Mouse (Mus musculus) cerebellum, adult 9-11 months (tissue): Measurements from ENCODE around the gene Efhd2.
A peak's percentile ranks its signal among the peaks of the same experiment; 100 is the strongest.

Experiments used
- DNase-seq: peaks from one replicate; pipeline ENCODE4 v3.0.0; 2022

Gene Efhd2

DNA sequence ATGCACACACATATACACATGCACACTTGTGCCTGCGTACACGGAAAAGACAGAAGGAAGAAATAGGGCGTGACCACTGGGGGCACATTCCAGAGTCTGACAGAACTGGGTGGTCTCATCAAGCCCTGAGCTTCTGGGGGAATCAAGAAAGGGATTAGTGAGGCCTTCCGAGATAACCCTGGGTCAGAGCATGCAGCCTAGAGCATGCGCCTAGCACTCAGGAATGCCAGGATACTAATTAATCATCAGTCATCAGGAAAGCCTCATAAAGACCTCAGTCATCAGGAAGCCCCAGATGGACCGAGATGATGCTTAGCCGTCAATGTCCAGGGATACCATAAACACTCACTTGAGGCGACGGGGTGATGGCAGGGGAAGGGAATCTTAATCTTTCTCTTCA lies 5.2 kb upstream of the Efhd2 start:
- DNase-seq, result no peak

DNA sequence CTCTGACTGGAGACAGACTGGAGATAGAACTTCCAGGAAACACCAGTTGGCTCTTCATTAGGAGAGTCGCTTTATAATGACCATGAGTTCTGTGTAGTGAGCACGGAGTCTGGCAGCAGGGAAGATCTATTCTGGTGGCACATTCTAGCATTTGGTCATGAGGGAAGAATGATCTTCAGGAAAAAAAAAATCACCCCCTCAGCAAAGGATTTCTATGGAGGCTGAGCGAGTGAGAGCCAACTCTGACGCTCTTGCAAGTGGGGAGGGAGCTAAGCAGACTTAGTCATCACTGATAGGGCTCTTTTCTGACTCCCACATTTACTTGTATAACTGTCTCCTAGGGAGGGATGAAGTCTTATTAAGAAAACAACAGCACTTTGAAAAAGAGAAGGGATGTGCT lies 4.4 kb upstream of the Efhd2 start:
- DNase-seq, result no peak

DNA sequence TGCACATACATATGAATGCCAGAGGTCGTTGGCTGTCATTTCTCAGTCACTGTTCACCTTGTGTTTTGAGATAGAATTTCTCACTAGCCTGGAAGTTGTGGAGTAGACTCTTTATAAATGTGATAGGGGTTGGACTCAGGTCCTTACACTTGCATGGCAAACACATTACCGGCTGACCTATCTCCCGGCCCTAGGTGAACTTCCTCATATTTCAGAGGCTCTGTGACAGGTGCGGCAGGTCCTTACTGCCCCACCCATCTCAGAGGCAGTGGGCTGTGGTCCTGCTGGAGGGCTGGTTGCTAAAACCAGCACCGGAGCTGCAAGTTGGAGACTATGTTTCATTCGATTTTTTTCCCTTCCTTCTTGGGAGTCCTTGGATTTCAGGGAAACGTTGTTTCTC lies 3.9 kb upstream of the Efhd2 start:
- no peak for DNase-seq

DNA sequence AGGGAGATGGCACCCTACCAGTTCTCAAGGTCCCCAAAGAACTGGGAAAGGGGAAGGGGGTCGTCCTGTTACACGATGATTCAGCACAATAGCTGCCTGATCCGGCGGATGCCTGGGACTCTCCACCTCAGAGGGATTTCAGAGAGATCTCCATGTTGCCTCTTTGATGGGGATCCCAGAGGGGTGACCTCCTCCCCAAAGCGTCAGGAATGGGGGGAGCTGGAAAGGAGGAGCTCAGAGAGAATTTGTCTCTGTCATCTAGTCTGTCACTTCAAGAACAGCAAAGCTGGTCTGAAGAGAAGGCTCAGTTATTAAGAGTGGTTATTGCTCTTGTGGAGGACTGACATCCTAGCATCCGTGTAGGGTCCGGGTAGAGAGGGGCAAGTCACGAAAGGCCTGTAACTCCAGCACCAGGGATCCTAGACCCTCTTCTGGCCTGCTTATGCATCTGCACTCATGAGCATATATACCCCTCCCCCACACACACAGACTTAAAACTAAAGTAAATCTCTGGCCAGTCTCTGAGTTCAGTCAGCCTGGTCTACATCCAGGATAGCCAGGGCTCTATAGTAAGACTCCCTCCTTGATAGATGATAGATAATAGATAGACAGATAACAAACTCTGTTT lies 875 bp upstream of the Efhd2 start:
- no peak for DNase-seq

DNA sequence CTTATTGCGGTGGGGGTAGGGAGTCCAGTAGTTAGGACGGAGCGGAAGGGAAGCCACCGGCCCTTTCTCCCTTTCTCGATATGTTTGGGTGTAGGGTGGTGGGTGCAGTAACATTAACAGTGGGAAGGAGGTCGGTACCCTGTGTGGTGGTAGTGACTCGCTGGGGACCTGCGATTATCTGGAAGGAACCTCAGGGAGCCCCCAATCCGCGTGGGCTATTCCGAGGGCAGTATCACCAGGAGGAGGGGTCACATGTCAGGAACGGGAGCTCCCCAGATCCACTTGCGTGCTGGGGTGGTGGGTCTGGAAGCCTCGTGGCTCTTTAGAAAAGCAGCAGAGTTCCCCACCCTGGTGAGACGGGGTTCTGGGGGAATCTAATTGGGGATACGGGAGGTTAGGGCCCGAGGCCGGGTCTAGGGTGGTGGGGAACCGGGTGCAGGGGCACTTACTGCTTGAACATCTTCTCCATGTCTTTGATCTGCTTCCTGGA lies 564 bp downstream of the Efhd2 start:
- no peak for DNase-seq

DNA sequence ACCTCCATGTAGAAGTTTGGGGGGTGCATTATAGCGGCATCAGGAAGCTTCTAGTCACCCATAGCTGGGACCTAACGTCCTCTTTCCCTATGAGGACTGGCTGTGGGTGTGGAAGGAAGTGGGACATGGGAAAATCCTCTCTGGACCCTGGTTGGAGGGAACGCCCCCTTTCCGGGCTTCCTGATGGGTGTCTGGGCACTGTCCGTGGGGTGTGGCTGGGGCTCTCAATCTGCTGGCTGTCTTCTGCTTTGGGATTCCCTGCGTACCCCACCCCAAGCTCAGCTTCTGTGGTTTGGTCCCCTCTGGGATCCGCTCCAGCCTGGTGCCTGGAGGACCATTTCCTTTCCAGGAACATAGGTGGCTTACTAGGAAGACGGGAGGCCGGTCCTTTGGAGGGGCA lies 1.7 kb downstream of the Efhd2 start:
- DNase-seq, result peak; percentile 49

DNA sequence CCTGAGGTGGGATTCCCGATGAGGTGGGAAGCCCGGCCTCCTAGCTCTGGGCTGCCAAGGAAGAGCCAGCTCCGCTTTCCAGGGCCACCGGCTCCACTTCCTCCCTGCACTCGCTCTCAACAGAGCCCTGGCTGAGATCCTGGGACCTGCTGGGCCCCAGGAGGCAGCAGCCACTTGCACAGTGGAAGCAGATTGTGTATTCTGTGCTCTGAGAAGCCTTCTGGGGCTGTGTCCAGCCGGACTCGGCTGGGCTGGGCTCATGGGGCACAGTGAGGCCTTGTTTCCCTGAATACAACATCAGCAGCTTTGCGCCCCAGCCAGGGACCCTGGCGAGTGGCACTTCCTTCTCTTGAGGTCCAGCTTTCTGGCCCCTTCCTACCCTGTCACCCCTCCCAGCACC lies 2.8 kb downstream of the Efhd2 start:
- peak; percentile 81 for DNase-seq

DNA sequence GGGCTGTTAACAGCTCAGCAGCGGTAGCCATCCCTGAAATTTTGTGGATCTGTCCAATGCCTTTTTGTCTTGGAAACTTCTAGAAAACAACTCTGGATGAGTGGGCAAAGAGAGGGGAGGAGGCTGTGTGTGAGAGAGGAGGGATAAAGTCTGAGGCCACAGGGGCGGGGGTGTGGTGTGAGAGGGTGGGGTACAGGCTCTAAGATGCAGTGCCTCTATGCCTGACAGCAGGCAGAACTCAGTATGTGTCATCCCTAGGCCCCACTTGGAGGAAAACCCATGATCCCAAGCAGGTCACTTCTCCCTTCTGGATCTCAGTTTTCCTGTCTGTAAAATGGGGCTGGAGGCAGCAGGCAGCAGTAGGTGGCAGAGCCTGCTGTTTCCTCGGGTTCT lies 3.4 kb downstream of the Efhd2 start:
- DNase-seq, result no peak

DNA sequence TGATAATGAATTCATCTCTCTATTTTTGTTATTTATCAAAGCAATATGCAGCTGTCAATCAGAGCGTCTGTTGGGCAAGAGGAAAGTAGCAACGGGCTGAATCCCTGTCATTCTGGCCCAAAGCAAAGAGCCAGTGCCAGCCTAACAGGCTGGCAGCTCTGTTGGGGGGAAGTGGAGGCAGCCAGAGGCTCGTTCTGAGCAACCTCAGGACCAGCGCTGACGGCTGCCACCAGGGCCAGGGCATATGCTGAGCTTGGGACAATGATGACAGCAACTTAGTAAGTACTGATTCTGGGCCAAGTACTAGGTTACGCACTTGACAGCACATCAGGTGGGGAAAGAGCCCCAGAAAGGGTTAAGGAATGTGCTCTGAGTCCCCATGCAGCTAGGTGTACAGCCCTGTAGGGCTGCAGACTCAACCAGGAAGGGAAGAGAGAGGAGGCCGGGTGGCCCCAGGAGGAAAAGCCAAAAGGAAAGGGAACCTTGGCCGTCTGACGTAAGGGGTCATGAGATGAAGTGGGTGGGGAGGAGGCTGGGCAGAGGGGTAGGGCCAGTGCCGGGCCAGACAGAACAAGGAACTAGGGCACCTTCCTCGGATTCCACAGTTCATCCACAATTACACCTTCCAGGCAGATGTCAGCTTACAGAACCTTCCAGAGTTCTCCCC lies 3.9 kb downstream of the Efhd2 start:
- DNase-seq, result peak; percentile 75

DNA sequence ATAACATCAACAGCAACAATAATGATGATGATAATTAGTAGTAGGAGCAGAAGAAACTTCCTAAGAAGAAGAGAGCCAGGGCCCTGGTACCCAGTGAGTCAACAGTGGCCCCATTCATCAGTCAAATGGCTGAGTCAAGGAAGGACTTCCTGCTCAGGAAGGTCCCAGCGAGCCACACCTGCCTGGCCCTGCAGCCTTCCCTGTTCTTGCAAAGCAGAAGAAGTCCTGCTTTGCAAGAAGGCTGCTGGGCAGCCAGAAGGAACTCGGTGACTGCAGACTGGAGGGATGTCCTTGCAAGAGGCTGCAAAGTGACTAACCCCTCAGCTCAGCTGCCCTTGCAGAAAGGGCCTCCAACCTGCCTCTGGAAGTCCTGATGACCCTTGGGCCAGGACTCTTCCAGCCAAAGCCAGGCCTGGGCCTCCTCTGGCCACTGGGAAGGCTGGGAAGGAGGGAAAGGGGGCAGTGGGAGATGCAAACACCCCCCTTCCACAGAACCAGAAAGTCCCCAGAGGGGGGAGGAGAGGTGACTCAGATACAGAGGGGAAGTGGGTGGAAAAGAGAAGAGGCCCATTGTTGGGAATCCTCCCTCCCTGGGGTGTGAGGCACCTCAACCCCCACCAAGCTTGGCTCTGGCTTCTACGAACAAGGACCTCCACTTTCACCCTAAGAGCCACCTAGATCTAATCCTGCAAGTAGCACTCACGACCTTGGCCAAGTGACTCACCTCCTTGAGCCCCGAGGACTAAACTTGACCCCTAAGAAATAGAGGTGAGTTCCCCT lies 5.1 kb downstream of the Efhd2 start:
- DNase-seq, result peak; percentile 36

DNA sequence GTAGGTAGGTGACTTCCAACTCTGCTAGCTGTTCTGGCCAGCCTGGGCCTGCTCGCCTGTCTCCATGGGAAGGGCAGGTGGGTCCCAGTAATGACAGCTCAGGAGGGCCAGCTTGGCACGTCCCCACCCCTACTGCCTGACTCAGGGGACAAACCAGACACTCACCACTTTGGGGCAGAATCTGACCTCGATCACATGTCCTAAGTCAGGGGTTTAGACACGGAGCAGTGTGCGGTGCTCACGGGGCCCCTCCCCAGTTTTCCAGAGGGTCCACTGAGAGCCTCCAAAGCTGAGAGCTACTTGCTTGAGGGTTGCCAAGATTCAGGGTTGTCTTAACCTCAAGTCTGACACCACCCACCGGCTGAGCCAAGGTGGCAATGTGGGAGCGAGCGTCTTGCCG lies 6.7 kb downstream of the Efhd2 start:
- peak; percentile 32 for DNase-seq

DNA sequence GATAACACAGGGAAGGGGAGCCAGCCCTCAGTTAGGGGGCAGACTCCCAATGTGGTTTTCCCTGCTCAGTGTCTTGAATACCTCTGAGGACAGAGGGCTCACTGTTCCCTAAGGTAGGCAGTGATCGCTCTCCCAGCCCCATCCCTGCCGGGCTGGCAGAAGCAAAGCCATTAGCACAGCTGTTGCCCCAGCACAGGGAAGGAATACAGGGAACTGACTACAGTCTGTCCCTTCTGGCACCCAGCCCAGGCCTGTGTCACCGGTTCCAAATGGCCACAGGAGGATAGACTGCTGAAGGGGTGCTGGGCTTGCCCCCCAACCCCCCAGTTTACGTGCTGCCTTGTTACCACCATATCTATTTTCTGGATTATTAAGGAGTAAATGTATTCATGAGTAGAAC lies 7.2 kb downstream of the Efhd2 start:
- DNase-seq, result peak; percentile 62

DNA sequence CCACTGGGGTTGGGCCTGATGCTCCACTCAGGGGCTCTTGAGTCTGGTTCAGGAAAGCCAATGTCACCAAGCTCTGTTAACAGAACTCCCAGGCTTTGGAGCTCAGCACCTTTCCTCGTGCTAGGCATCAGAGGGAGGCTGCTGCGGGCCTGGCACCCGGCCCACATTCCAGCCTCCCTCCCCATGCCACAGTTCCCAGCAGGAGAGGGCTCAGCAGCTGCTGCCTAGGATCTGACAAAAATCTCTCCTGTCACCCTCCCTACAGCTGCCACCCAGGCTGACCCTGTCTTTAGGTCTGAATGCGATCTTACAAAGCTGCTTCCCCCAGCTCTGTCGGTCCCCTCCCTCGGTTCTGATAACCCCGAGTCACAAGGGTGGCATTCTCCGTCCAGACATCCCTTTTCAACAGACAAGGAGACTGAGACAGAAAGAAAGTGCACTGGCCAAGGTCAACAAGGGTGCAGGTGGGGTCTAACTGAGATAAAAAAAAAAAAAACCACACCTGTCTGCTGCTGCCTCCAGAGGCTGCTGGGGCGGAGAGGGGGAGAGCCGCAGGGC lies 7.7 kb downstream of the Efhd2 start:
- peak; percentile 67 for DNase-seq

DNA sequence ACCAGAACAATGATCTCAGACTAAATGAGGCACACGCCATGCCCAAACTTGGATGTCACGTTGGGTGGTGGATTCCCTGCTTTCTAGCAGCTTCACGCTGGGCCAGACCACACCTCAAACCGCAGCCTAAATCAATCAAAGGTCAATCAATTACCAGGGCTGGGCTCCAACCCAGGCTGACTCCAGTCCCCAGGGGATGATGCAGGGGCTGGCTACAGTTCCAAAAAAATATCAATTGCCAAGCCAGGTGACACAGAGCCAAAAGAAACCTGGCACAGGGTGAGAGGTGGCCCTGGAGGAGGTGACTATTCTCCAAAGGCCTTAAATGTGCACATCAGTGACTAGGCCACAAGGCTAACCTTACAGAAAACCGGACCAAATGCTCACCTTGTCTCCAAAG lies 9.1 kb downstream of the Efhd2 start:
- DNase-seq, result peak; percentile 31

DNA sequence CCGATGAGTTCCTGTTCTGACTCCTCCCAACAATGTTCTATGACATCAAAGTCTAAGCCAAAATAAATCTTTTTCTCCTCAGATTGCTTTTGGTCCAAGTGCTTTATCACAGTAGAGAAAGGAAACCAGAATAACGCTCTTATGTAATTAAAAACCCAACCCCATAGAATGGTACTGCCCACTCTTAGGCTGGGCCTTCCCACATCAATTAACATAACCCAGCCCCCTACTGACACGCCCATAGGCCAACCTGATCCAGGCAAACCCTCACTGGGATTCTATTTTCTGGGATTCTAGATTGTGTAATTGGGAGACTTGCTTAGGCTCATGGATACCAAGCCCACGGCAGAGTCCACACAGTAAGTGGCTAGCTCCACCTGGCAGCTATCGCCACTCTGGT lies 9.7 kb downstream of the Efhd2 start:
- no peak for DNase-seq

DNA sequence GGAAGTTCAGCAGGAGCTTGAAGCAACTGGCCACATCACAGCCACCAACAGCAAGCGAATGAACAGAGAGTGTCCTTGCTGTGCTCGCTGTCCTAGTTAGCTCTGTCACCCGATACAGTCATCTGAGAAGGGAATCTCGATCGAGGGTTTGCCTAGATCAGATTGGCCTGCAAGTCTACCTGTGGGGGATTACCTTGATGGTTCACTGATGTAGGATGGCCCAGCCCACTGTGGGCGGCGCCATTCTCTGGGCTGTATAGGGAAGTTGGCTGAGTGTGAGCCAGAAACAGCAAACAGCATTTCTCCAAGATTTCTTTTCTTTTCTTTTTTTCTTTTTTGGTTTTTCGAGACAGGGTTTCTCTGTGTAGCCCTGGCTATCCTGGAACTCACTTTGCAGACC lies 10.2 kb downstream of the Efhd2 start:
- no peak for DNase-seq

DNA sequence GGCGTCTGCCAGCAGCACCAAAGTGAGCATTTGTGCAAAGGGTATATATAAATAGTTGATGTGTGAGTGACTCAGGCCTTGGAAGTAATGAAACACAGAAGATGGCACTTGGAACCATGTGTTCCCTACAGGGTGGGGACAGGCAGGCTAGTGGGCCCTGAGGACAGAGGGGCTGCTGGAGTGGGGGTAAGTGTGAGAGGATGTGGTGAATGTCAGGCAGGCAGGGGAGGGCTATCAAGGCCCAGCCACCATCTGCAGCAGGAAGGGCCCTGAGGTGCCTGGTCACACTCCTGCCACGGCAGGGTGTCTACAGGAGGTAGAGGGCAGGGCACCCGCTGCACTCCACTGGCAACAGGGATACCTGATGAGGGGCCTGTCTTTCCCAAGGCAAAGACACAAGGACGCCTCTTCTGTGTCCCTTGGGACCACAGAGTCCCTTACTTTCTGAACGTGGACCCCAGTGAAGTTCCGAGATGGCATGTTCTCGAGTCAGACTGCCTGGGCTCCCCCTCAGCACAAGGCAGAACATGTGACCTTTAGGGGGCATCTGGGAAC lies 10.9 kb downstream of the Efhd2 start:
- DNase-seq, result peak; percentile 13

DNA sequence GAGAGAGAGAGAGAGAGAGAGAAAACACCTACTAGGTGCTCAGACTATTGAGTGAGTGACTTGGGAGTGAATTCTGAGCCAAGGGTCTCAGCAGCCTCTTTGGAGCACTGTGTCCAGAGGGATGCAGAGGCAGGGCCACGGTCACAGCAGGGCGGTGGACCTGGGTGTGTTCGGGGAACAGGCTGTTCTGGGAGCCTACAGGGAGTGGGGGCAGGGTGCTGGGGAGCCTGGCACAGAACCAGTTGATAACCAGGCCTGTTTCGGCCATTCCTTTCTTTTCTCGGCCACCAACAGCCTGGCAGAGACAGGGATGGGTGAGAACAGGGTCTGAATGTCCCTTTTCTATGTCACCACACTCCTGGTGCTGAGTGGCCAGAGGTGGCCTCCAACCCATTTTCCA lies 11.9 kb downstream of the Efhd2 start:
- no peak for DNase-seq

DNA sequence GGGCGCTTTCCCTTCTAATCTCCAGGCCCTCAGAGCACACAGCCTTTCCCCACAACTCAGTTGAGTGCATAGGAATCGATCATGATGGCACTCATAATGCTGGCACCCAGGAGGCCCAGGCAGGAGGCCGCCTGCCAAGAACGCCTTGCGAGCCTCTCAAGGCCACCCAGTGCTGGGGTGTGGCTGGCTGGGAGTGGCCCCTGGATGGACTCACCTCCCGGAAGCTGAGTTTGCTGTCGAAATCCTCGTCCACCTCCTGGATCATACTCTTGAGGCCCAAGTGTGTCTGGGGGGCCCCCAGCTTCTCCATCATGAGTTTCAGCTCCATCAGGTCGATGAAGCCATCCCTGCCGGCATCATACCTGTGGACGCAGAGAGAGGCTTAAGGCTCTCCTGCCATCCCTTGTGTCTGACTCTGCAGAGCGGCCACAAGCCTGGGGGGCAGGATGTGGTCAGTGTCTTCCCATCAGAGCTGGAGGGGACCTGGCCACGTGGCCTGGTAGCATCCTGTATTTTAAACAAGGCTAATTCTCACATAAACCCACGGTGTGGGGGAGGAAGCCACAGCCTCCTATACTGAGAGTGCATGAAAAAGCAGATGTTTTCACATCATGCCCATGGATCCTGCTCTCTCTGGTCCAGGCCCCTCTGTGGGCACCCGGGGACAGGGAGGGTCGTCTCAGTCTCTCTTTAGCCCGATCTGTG lies 13.0 kb downstream of the Efhd2 start:
- peak; percentile 12 for DNase-seq

DNA sequence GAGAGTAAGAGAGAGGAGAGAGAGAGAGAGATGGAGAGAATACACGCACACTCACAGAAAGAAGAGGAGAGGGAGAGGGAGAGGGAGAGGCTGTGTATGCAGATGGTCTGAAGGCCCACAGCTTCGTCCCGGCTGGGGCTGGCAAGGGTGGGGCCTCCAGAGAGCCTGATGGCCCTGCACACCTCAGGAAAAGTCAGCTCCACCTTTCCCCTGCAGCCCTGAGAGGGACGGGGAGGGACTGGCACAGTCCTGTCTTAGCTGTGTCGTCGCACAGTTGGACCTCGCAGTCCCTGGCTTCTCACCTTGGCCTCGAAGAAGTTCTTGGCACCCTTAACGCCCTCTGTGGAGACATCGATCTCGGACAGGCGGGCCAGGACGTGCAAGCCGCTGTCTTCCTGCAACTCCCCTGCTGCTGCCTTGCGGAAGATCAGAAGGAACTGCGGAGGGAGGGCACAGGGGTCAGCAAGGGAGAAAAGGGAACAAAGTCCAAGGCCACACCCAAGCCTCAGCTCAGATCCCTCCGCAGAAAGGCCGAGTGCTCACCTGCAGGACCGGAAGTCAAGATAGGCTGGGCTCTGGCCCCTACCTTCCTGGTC lies 14.4 kb downstream of the Efhd2 start:
- DNase-seq, result peak; percentile 36

DNA sequence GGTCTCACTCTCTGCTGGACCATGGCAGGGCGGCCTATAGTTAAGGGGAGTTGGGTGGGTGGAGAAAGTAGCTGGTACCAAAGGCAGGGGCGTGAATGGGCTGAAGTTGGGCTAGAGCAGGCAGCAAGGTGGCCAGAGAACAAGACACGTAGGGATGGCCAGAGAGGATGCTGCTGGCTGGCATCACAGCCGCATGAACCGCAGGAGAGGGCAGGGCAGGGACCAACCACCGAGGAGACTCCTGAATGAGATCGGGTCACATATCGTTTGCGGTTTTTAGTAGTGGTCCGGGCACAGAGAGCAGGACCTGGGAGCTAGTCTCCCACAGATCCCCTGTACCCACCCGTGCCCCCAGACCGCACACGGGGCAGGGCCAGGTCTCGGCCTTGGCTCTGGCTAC lies 15.4 kb downstream of the Efhd2 start:
- no peak for DNase-seq

DNA sequence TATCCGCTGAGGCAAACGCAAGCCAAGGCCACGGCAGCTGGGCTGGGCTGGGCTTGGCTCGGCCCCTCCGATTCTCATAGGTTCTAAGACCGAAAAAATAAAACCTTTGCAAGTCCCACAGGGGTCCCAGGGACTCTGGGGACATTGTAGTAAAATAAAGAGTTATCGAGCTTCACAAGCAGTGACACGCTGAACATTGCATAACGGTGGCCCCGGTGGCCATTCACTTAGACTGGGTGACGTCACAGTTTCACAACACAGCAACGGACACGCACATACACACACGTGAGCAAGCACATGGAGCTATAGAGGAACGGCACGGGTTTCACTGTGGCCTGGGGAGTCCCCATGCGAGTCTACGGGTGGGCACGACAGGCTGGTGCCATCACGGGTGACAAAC lies 16.2 kb downstream of the Efhd2 start:
- peak; percentile 17 for DNase-seq
